Mouse (Mus musculus) forelimb bud, embryonic 11.5 days (tissue): ENCODE measurements at regions not wholly inside any gene's neighbourhood (a gene's known extent, or its start where the extent isn't known, plus 50 kb on each side); places are given as distances from the start of the nearest gene placed in this dataset.

Experiments
- DNase-seq: peaks from one replicate; pipeline ENCODE4 v3.0.0-alpha.2; 2012; ENCODE audit warnings: low read depth, low spot score

- DNase-seq, result no peak
These were observed 475.3 kb downstream of the Dach1 start for GRCm38 (mm10) chr14:97694238-97694637.

- no peak for DNase-seq
These were observed 484.9 kb downstream of the Dach1 start for GRCm38 (mm10) chr14:97684617-97685016.

- DNase-seq, result no peak
These were observed 501.8 kb downstream of the Dach1 start for GRCm38 (mm10) chr14:97667806-97668205.

- no peak for DNase-seq
These were observed 531.3 kb downstream of the Dach1 start for GRCm38 (mm10) chr14:97638187-97638792.

GRCm38 (mm10) chr14:97611438-97611837 lies 558.1 kb downstream of the Dach1 start:
- DNase-seq, result no peak

GRCm38 (mm10) chr14:97596694-97597093 lies 572.9 kb downstream of the Dach1 start:
- DNase-seq, result no peak

- DNase-seq, result no peak
These were observed 581.0 kb downstream of the Dach1 start for GRCm38 (mm10) chr14:97588611-97589010.

GRCm38 (mm10) chr14:97588182-97588581 lies 581.4 kb downstream of the Dach1 start:
- peak; percentile 53 for DNase-seq

GRCm38 (mm10) chr14:97586962-97587361 lies 582.6 kb downstream of the Dach1 start:
- DNase-seq, result peak; percentile 65

GRCm38 (mm10) chr14:97570274-97570673 lies 599.3 kb downstream of the Dach1 start:
- DNase-seq, result no peak

- peak; percentile 23 for DNase-seq
These were observed 609.3 kb downstream of the Dach1 start for GRCm38 (mm10) chr14:97560121-97560907.

- peak; percentile 54 for DNase-seq
These were observed 610.0 kb downstream of the Dach1 start for GRCm38 (mm10) chr14:97559559-97559958.

- DNase-seq, result no peak
These were observed 611.3 kb downstream of the Dach1 start for GRCm38 (mm10) chr14:97558289-97558688.

GRCm38 (mm10) chr14:97557888-97558287 lies 611.7 kb downstream of the Dach1 start:
- no peak for DNase-seq

GRCm38 (mm10) chr14:97546276-97546675 lies 623.3 kb downstream of the Dach1 start:
- no peak for DNase-seq

GRCm38 (mm10) chr14:97544307-97544706 lies 625.3 kb downstream of the Dach1 start:
- DNase-seq, result no peak

GRCm38 (mm10) chr14:97537012-97537411 lies 632.6 kb downstream of the Dach1 start:
- no peak for DNase-seq

- DNase-seq, result peak; percentile 29
These were observed 658.2 kb downstream of the Dach1 start for GRCm38 (mm10) chr14:97511318-97511717.

GRCm38 (mm10) chr14:97489427-97490347 lies 679.9 kb downstream of the Dach1 start:
- DNase-seq, result no peak

- DNase-seq, result no peak
These were observed 691.3 kb downstream of the Dach1 start for GRCm38 (mm10) chr14:97478236-97478635.

GRCm38 (mm10) chr14:97450525-97451235 lies 718.9 kb downstream of the Dach1 start:
- no peak for DNase-seq
